Mouse (Mus musculus) bone marrow macrophage, adult 2 months (primary cell): ENCODE results near the gene Prpf31.

ENCODE experiments used
- CTCF ChIP-seq: IDR thresholded peaks from 2 replicates; pipeline ENCODE4 v1.5.1; 2012; ENCODE audit warnings: low read depth, mild to moderate bottlenecking, low read length, moderate library complexity
- POLR2A ChIP-seq: IDR thresholded peaks from 2 replicates; pipeline ENCODE4 v1.6.1; 2012; ENCODE audit warnings: mild to moderate bottlenecking, low read depth, low read length, borderline replicate concordance

- TF ChIP-seq POLR2A, result no peak
- TF ChIP-seq CTCF, result no peak
These were observed 39.2 kb upstream of the Prpf31 start for GRCm38 (mm10) chr7:3590550-3590949.
